Mouse (Mus musculus): Measurements from ENCODE around the gene Rftn2. TPM values are rescaled to one million over a fixed set of nuclear protein-coding genes. Genes with fewer than 3 reads are reported as not detected.

Gene Rftn2
- polyA plus RNA-seq, 1 experiment = 0.95 TPM

GRCm38 (mm10) chr1:55160831-55161638 lies 65.5 kb downstream of the Rftn2 start:
- no peak for TF ChIP-seq POLR2A (IDR thresholded peaks at IDR 0.05; ENCODE audit: borderline replicate concordance, control insufficient read depth, low read depth, low read length)
- no peak for TF ChIP-seq CTCF (IDR thresholded peaks at IDR 0.05; ENCODE audit: control insufficient read depth, insufficient read depth, low read length)
- Histone ChIP-seq H3K4me3 (replicated peaks; ENCODE audit: control insufficient read depth, low read depth, low read length) (no peak overlapping the region), H3K27ac (ENCODE audit: control insufficient read depth, insufficient read depth, low read depth, low read length, poor library complexity) (no peak overlapping the region), H3K4me1 (ENCODE audit: control insufficient read depth, insufficient read depth, low read length) (no peaks in the 10 kb centered on the region)
- 86% methylated on average over 17 of the region's 17 CpGs for WGBS

GRCm38 (mm10) chr1:55160218-55160617 lies 66.4 kb downstream of the Rftn2 start:
- Histone ChIP-seq H3K4me3 (replicated peaks; ENCODE audit: control insufficient read depth, low read depth, low read length) (no peak overlapping the region), H3K4me1 (ENCODE audit: control insufficient read depth, insufficient read depth, low read length) (no peaks in the 10 kb centered on the region), H3K27ac (ENCODE audit: control insufficient read depth, insufficient read depth, low read depth, low read length, poor library complexity) (no peak overlapping the region)
- TF ChIP-seq CTCF (IDR thresholded peaks at IDR 0.05; ENCODE audit: control insufficient read depth, insufficient read depth, low read length) (no peak), POLR2A (IDR thresholded peaks at IDR 0.05; ENCODE audit: borderline replicate concordance, control insufficient read depth, low read depth, low read length) (no peak)
- WGBS = 94% methylated on average over 3 of the region's 3 CpGs

- Histone ChIP-seq H3K4me3 (replicated peaks; ENCODE audit: control insufficient read depth, low read depth, low read length) (no peak overlapping the region), H3K4me1 (ENCODE audit: control insufficient read depth, insufficient read depth, low read length) (no peaks in the 10 kb centered on the region), H3K27ac (ENCODE audit: control insufficient read depth, insufficient read depth, low read depth, low read length, poor library complexity) (no peak overlapping the region)
- TF ChIP-seq CTCF (IDR thresholded peaks at IDR 0.05; ENCODE audit: control insufficient read depth, insufficient read depth, low read length) = no peak
- no peak for TF ChIP-seq POLR2A (IDR thresholded peaks at IDR 0.05; ENCODE audit: borderline replicate concordance, control insufficient read depth, low read depth, low read length)
- 87% methylated on average over 8 of the region's 8 CpGs for WGBS
These were observed 67.8 kb downstream of the Rftn2 start for GRCm38 (mm10) chr1:55158821-55159220.

- no peak overlapping the region for H3K4me3 ChIP-seq (replicated peaks; ENCODE audit: control insufficient read depth, low read depth, low read length)
- 87% methylated on average over 3 of the region's 3 CpGs for WGBS
- H3K4me1 ChIP-seq (ENCODE audit: control insufficient read depth, insufficient read depth, low read length) = no peaks in the 10 kb centered on the region
- H3K27ac ChIP-seq (ENCODE audit: control insufficient read depth, insufficient read depth, low read depth, low read length, poor library complexity) = no peak overlapping the region
- TF ChIP-seq CTCF (IDR thresholded peaks at IDR 0.05; ENCODE audit: control insufficient read depth, insufficient read depth, low read length) (no peak), POLR2A (IDR thresholded peaks at IDR 0.05; ENCODE audit: borderline replicate concordance, control insufficient read depth, low read depth, low read length) (no peak)
These were observed 68.4 kb downstream of the Rftn2 start for GRCm38 (mm10) chr1:55158211-55158610.

- TF ChIP-seq POLR2A (IDR thresholded peaks at IDR 0.05; ENCODE audit: borderline replicate concordance, control insufficient read depth, low read depth, low read length) = no peak
- no peak for TF ChIP-seq CTCF (IDR thresholded peaks at IDR 0.05; ENCODE audit: control insufficient read depth, insufficient read depth, low read length)
- H3K4me3 ChIP-seq (replicated peaks; ENCODE audit: control insufficient read depth, low read depth, low read length) = no peak overlapping the region
- WGBS = 88% methylated on average over 4 of the region's 4 CpGs
These were observed 69.3 kb downstream of the Rftn2 start for GRCm38 (mm10) chr1:55157329-55157728.

GRCm38 (mm10) chr1:55145556-55145955 lies 81.0 kb downstream of the Rftn2 start:
- Histone ChIP-seq H3K4me3 (replicated peaks; ENCODE audit: control insufficient read depth, low read depth, low read length) (no peak overlapping the region), H3K27ac (ENCODE audit: control insufficient read depth, insufficient read depth, low read depth, low read length, poor library complexity) (no peak overlapping the region), H3K4me1 (ENCODE audit: control insufficient read depth, insufficient read depth, low read length) (no peaks in the 10 kb centered on the region)
- WGBS = 92% methylated on average over 7 of the region's 7 CpGs
- TF ChIP-seq CTCF (IDR thresholded peaks at IDR 0.05; ENCODE audit: control insufficient read depth, insufficient read depth, low read length) (no peak), POLR2A (IDR thresholded peaks at IDR 0.05; ENCODE audit: borderline replicate concordance, control insufficient read depth, low read depth, low read length) (no peak)

More at GRCm38 (mm10) chr1:55157329-55157728, 69.3 kb downstream of the Rftn2 start:
- Histone ChIP-seq H3K4me1 (ENCODE audit: control insufficient read depth, insufficient read depth, low read length) (no peaks in the 10 kb centered on the region), H3K27ac (ENCODE audit: control insufficient read depth, insufficient read depth, low read depth, low read length, poor library complexity) (no peak overlapping the region)

GRCm38 (mm10) chr1:55144338-55144737 lies 82.2 kb downstream of the Rftn2 start:
- Histone ChIP-seq H3K4me3 (replicated peaks; ENCODE audit: control insufficient read depth, low read depth, low read length) (no peak overlapping the region), H3K27ac (ENCODE audit: control insufficient read depth, insufficient read depth, low read depth, low read length, poor library complexity) (no peak overlapping the region), H3K4me1 (ENCODE audit: control insufficient read depth, insufficient read depth, low read length) (no peaks in the 10 kb centered on the region)
- 94% methylated on average over 4 of the region's 4 CpGs for WGBS
- TF ChIP-seq POLR2A (IDR thresholded peaks at IDR 0.05; ENCODE audit: borderline replicate concordance, control insufficient read depth, low read depth, low read length) (no peak), CTCF (IDR thresholded peaks at IDR 0.05; ENCODE audit: control insufficient read depth, insufficient read depth, low read length) (no peak)

GRCm38 (mm10) chr1:55135846-55136245 lies 90.7 kb downstream of the Rftn2 start:
- H3K4me3 ChIP-seq (replicated peaks; ENCODE audit: control insufficient read depth, low read depth, low read length) = no peak overlapping the region
- TF ChIP-seq CTCF (IDR thresholded peaks at IDR 0.05; ENCODE audit: control insufficient read depth, insufficient read depth, low read length) (no peak), POLR2A (IDR thresholded peaks at IDR 0.05; ENCODE audit: borderline replicate concordance, control insufficient read depth, low read depth, low read length) (no peak)
- WGBS = 93% methylated on average over 1 of the region's 1 CpGs
- H3K4me1 ChIP-seq (ENCODE audit: control insufficient read depth, insufficient read depth, low read length) = peaks cover 1% of the 10 kb centered on the region; the same call in 1 of the 2 replicates
- H3K27ac ChIP-seq (ENCODE audit: control insufficient read depth, insufficient read depth, low read depth, low read length, poor library complexity) = no peak overlapping the region

Measured in bone marrow, adult 2 months (tissue).